Mouse (Mus musculus) heart, postnatal 0 days (tissue): ENCODE data around the gene Mum1.

Experiments
- CTCF ChIP-seq: IDR thresholded peaks from 2 replicates; pipeline ENCODE4 v1.5.1; 2016; ENCODE audit warnings: antibody characterized with exemption, control low read depth, low read depth
- EP300 ChIP-seq: IDR thresholded peaks from 2 replicates; pipeline ENCODE4 v1.6.1; 2016; ENCODE audit warnings: antibody characterized with exemption, low read depth

GRCm38 (mm10) chr10:80245600-80245999 lies 19.4 kb downstream of the Mum1 start:
- TF ChIP-seq EP300 (no peak), CTCF (peak; percentile 94)
